8 mouse cellular contexts compared by ENCODE assay signal in the genomic region with DNA sequence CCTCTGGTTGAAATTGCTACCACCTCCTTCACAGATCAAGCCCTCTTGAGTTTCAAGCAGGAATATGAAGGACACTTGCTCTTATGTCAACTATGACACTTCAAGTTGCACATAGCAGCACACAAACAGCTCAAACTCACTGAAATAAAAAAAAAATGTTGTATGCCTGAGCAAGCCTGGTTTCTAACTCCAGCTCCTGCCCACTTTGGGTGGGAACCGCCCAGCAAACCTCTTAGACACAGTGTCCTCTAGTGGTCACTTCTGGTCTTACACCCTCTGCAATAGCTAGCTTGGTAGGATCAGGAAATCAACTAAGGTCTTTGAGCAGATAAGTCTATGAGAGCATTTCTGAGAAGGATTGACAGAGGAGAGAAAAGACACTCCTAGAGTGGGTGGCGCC. TPM values are rescaled to one million over a fixed set of nuclear protein-coding genes. Genes with fewer than 3 reads are reported as not detected.
DNase-seq lines count a peak whose midpoint lies in the region; ATAC-seq and TF ChIP-seq lines count a peak whose summit lies in the region.

No protein-coding gene starts in this region.

- TF ChIP-seq EP300 in CH12.LX (IDR thresholded peaks at IDR 0.05; ENCODE audit: low read length), result no peak

- in situ Hi-C loops in CH12.LX (cut with MboI; ENCODE audit: low pct_ligation_motif_present, low pct_unique_long_range_greater_than_20kb, low sequenced_read_pairs), result loop anchor here (25.0 kb wide), 1 partner anchor 823 kb away; no protein-coding TSS in a partner anchor

- ATAC-seq in hindbrain, embryonic 11.5 days (ENCODE audit: low FRiP score), result no peak
- ATAC-seq in hindbrain, embryonic 12.5 days (ENCODE audit: low FRiP score), result no peak

- WGBS in hindbrain, embryonic 11.5 days, result 34% methylated on average over 2 of the region's 2 CpGs
- WGBS in hindbrain, embryonic 12.5 days, result 16% methylated on average over 2 of the region's 2 CpGs

- no peak overlapping the region for H3K4me2 ChIP-seq in hindbrain, embryonic 11.5 days (replicated peaks; ENCODE audit: low read depth, low read length)
- H3K4me2 ChIP-seq in hindbrain, embryonic 12.5 days (replicated peaks), result no peak overlapping the region
- no peak overlapping the region for H3K4me2 ChIP-seq in CH12.LX (ENCODE audit: insufficient read depth, low read depth, poor library complexity, severe bottlenecking)

- TF ChIP-seq RAD21 in CH12.LX (IDR thresholded peaks at IDR 0.05; ENCODE audit: low read depth, low read length), result peak; percentile 83

- no peak overlapping the region for H3K4me3 ChIP-seq in hindbrain, embryonic 11.5 days (ENCODE audit: low read depth, low read length)
- H3K4me3 ChIP-seq in hindbrain, embryonic 12.5 days, result no peak overlapping the region
- H3K4me3 ChIP-seq in CH12.LX (replicated peaks in 1 of 3; ENCODE audit: low read depth in 2 of 3, low read length in 2 of 3, poor library complexity in 1 of 3), result no peak overlapping the region
- no peak overlapping the region for H3K4me3 ChIP-seq in gastrocnemius, adult 2 months

- H3K9me3 ChIP-seq in hindbrain, embryonic 11.5 days (ENCODE audit: control insufficient read depth, low read length), result no peaks in the 10 kb centered on the region
- H3K9me3 ChIP-seq in hindbrain, embryonic 12.5 days (replicated peaks), result 0 out of 2 replicates have a peak, but pooled peaks cover 6% of the 10 kb centered on the region
- H3K9me3 ChIP-seq in CH12.LX (replicated peaks; ENCODE audit: low read length), result peaks cover 5% of the 10 kb centered on the region

- DNase-seq in hindbrain, embryonic 11.5 days (ENCODE audit: low spot score), result peak; percentile 82
- peak; percentile 75 for DNase-seq in CH12.LX (ENCODE audit: extremely low read depth)
- DNase-seq in adrenal gland, postnatal 14 days, result peak; percentile 81
- peak; percentile 53 for DNase-seq in gastrocnemius, adult 2 months
- peak; percentile 65 to 75 for DNase-seq in layer of hippocampus, postnatal 14 days (ENCODE audit: low spot score in 2 of 2)
- DNase-seq in natural killer cell, adult 2 months (ENCODE audit: low spot score in 2 of 2), result peak; percentile 61 to 78
- peak; percentile 53 to 54 for DNase-seq in thymus, postnatal 36 days

- TF ChIP-seq CTCF in CH12.LX (conservative IDR thresholded peaks at IDR 0.05 in 1 of 2, IDR thresholded peaks at IDR 0.05 in 1 of 2; ENCODE audit: low read depth in 2 of 2, low read length in 2 of 2), result peak; percentile 87 to 100
- TF ChIP-seq CTCF in gastrocnemius, adult 2 months (IDR thresholded peaks at IDR 0.05), result peak; percentile 98

- no peaks in the 10 kb centered on the region for H3K4me1 ChIP-seq in hindbrain, embryonic 11.5 days (replicated peaks; ENCODE audit: control insufficient read depth, insufficient read depth, low read length)
- peaks cover 14% of the 10 kb centered on the region for H3K4me1 ChIP-seq in hindbrain, embryonic 12.5 days
- H3K4me1 ChIP-seq in CH12.LX (ENCODE audit: control insufficient read depth in 1 of 2, insufficient read depth in 2 of 2), result peaks cover 0 to 7% of the 10 kb centered on the region in 2 experiments; a peak in 1 of 4 replicates

- no peak overlapping the region for H3K27ac ChIP-seq in hindbrain, embryonic 11.5 days (ENCODE audit: low read depth, low read length)
- H3K27ac ChIP-seq in hindbrain, embryonic 12.5 days, result no peak overlapping the region
- no peak overlapping the region for H3K27ac ChIP-seq in CH12.LX (ENCODE audit: insufficient read depth, low read depth)
- no peak overlapping the region for H3K27ac ChIP-seq in gastrocnemius, adult 2 months

- no peak overlapping the region for H3K9ac ChIP-seq in hindbrain, embryonic 11.5 days (ENCODE audit: low read depth, low read length)
- H3K9ac ChIP-seq in hindbrain, embryonic 12.5 days, result no peak overlapping the region
- no peak overlapping the region for H3K9ac ChIP-seq in CH12.LX (ENCODE audit: insufficient read depth, low read depth)

- intact Hi-C loops in gastrocnemius, adult 2 months (cut with DNase I), result loop anchor here (10.0 kb wide), 1 partner anchor 135 kb away; no protein-coding TSS in a partner anchor

- H3K27me3 ChIP-seq in hindbrain, embryonic 11.5 days (ENCODE audit: control insufficient read depth, insufficient read depth, low read length), result no peaks in the 10 kb centered on the region
- no peaks in the 10 kb centered on the region for H3K27me3 ChIP-seq in hindbrain, embryonic 12.5 days
- peaks cover 2% of the 10 kb centered on the region for H3K27me3 ChIP-seq in CH12.LX (replicated peaks)

- dilution Hi-C loops in CH12.LX (cut with MboI; ENCODE audit: extremely low pct_ligation_motif_present, extremely low pct_unique_long_range_greater_than_20kb, low sequenced_read_pairs), result no loop called here

- H3K79me2 ChIP-seq in CH12.LX (replicated peaks; ENCODE audit: control insufficient read depth, extremely low read depth, insufficient read depth, poor library complexity, severe bottlenecking), result no peaks in the 10 kb centered on the region

- no peak for TF ChIP-seq POLR2A in CH12.LX (IDR thresholded peaks at IDR 0.05; ENCODE audit: low read depth, low read length)

- no peaks in the 10 kb centered on the region for H3K36me3 ChIP-seq in hindbrain, embryonic 11.5 days (ENCODE audit: control insufficient read depth, insufficient read depth, low read length)
- no peaks in the 10 kb centered on the region for H3K36me3 ChIP-seq in hindbrain, embryonic 12.5 days
- H3K36me3 ChIP-seq in CH12.LX (replicated peaks in 1 of 2; ENCODE audit: control insufficient read depth in 1 of 2, insufficient read depth in 1 of 2, low read length in 1 of 2), result no peaks in the 10 kb centered on the region

TF ChIP-seq in CH12.LX, 34 proteins besides CTCF, POLR2A, EP300 and RAD21:
- TF ChIP-seq NELFE (IDR thresholded peaks at IDR 0.05; ENCODE audit: low read depth, low read length), result no peak
- TF ChIP-seq SMC3 (IDR thresholded peaks at IDR 0.05; ENCODE audit: low read depth, low read length), result peak; percentile 87
- no peak for TF ChIP-seq USF1 (IDR thresholded peaks at IDR 0.05; ENCODE audit: low read depth, low read length)
- no peak for TF ChIP-seq JUND (conservative IDR thresholded peaks at IDR 0.05; ENCODE audit: low read depth, low read length)
- TF ChIP-seq JUN (IDR thresholded peaks at IDR 0.05; ENCODE audit: insufficient read depth, low read depth, low read length), result no peak
- no peak for TF ChIP-seq CHD2 (IDR thresholded peaks at IDR 0.05; ENCODE audit: low read length)
- no peak for TF ChIP-seq MYC (IDR thresholded peaks at IDR 0.05; ENCODE audit: low read depth, low read length)
- peak; percentile 19; the same call in 1 of the 2 replicates for TF ChIP-seq ZC3H11A (IDR thresholded peaks at IDR 0.05; ENCODE audit: low read depth, low read length)
- no peak for TF ChIP-seq MAX (IDR thresholded peaks at IDR 0.05; ENCODE audit: low read length)
- no peak for TF ChIP-seq MAFK (IDR thresholded peaks at IDR 0.05; ENCODE audit: insufficient replicate concordance, low read length)
- no peak for TF ChIP-seq NRF1 (IDR thresholded peaks at IDR 0.05; ENCODE audit: low read depth, low read length)
- no peak for TF ChIP-seq E2F4 (IDR thresholded peaks at IDR 0.05; ENCODE audit: insufficient replicate concordance, low read depth, low read length)
- peak; percentile 33; the same call in 1 of the 2 replicates for TF ChIP-seq ZNF384 (IDR thresholded peaks at IDR 0.05; ENCODE audit: low read depth, low read length)
- TF ChIP-seq BHLHE40 (IDR thresholded peaks at IDR 0.05; ENCODE audit: low read depth, low read length), result no peak
- TF ChIP-seq RCOR1 (conservative IDR thresholded peaks at IDR 0.05; ENCODE audit: low read depth, low read length), result no peak
- no peak for TF ChIP-seq MAZ (IDR thresholded peaks at IDR 0.05; ENCODE audit: low read depth, low read length)
- TF ChIP-seq GABPA (IDR thresholded peaks at IDR 0.05; ENCODE audit: insufficient replicate concordance, low read depth, low read length), result no peak
- no peak for TF ChIP-seq MEF2A (IDR thresholded peaks at IDR 0.05; ENCODE audit: borderline replicate concordance, low read depth, low read length)
- TF ChIP-seq KAT2A (IDR thresholded peaks at IDR 0.05; ENCODE audit: insufficient replicate concordance, low read length), result no peak
- no peak for TF ChIP-seq USF2 (conservative IDR thresholded peaks at IDR 0.05; ENCODE audit: low read depth, low read length)

RNA-seq across cellular contexts. Expression of gene Rplp1, which starts 54.2 kb away (rescaled TPM):
- 1,024 and 1,073 TPM in 2 replicates for polyA plus RNA-seq in hindbrain, embryonic 11.5 days (2014; fragmentation: Nextera tagmentation; extraction: Ambion mirVana)
- 692 and 796 TPM in 2 replicates for polyA plus RNA-seq in hindbrain, embryonic 12.5 days (2016; fragmentation: Nextera tagmentation; extraction: Ambion mirVana)
- total RNA-seq in CH12.LX (2012; rRNA removed) (12,233 and 13,782 TPM in 2 replicates), CH12.LX (2014; rRNA removed) (6,472 and 7,835 TPM in 2 replicates)
- polyA plus RNA-seq in CH12.LX (2012; ENCODE audit: insufficient read length, low read depth), result 4,797 and 6,276 TPM in 2 replicates
- 1,575 and 2,047 TPM in 2 replicates for total RNA-seq in adrenal gland, postnatal 14 days (2021)
- 1,000 to 10,000 TPM; 1,321 to 1,510 TPM for total RNA-seq in gastrocnemius, adult 2 months (2021)
- 1,000 to 10,000 TPM; 1,323 to 1,423 TPM for total RNA-seq in layer of hippocampus, postnatal 14 days (2021)
